In the genomic region with DNA sequence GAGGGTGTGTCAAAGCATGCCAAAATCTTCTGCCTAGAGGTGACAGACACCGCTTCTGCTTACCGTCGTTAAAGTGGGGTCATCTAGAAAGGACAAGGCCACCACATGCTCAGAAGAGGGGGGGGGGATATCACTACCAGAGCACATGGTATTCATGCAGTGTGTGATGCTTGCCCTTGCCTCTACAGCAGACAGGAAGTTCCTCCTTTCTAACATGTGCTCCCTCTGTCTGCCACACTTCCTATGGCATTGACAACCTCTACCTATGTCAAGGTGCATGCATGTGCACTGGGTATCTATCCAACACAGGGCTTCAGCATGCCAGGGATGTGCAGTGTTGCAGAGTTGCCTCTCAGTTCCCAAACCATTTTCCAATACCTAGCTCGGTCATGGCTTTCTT, we compare ENCODE assay signal across 20 mouse cellular contexts. TPM values are rescaled to one million over a fixed set of nuclear protein-coding genes. Genes with fewer than 3 reads are reported as not detected.
"Had no signal": no experiment of that assay in that cellular context is flagged by ENCODE, and none has a peak within 500 bp of the region (broad histone marks: within the 10 kb centered on the region; RNA-seq: fewer than 3 reads in every experiment).

No protein-coding gene starts in this region.

- ATAC-seq: liver, postnatal 0 days; midbrain, embryonic 13.5 days; midbrain, embryonic 15.5 days had no signal

- H3K4me1 ChIP-seq: liver, embryonic 15.5 days; midbrain, embryonic 13.5 days; midbrain, embryonic 15.5 days; neural tube, embryonic 13.5 days; neural tube, embryonic 15.5 days had no signal

- H3K4me3 ChIP-seq: liver, embryonic 15.5 days; megakaryocyte, embryonic 14.5 days; midbrain, embryonic 13.5 days; midbrain, embryonic 15.5 days; neural tube, embryonic 13.5 days; neural tube, embryonic 15.5 days had no signal

- DNase-seq: liver, postnatal 0 days; lung, embryonic 14.5 days; lung, postnatal 10 days; lung, postnatal 4 days; retina, postnatal 1 day; right cerebral cortex, adult 18-20 months; right cerebral cortex, postnatal 25 days; right cerebral cortex, postnatal 4 days; spleen, adult 18-20 months; thymus, adult 18-20 months; thymus, postnatal 36 days had no signal

RNA-seq across cellular contexts. Expression of gene Bcl2l14, which starts 36.0 kb away (rescaled TPM):
- total RNA-seq: midbrain, postnatal 0 days had no signal
- polyA plus RNA-seq: midbrain, embryonic 11.5 days; midbrain, embryonic 13.5 days; midbrain, postnatal 0 days; neural tube, embryonic 11.5 days; neural tube, embryonic 13.5 days had no signal
